Mouse (Mus musculus) hindbrain, embryonic 15.5 days (tissue): Measurements from ENCODE around the gene Cntln. TPM values are rescaled to one million over a fixed set of nuclear protein-coding genes. Genes with fewer than 3 reads are reported as not detected.

Source experiments
- ATAC-seq: fragments of 200-750 bp; cut with Nextera tagmentation; 2 replicates; pipeline ENCODE4 v1.8.0; 2017; ENCODE audit warnings: low read depth, moderate number of reproducible peaks, moderate TSS enrichment; ENCODE audit not compliant: low FRiP score
- H3K27ac ChIP-seq: fragments of 300-500 bp; sonication (generic); replicated peaks from 2 replicates; pipeline ENCODE4 v1.5.1; 2015; ENCODE audit warnings: mild to moderate bottlenecking, inconsistent platforms
- H3K27me3 ChIP-seq: fragments of 300-500 bp; sonication (generic); 2 replicates; pipeline ENCODE4 v1.6.1; 2015; ENCODE audit warnings: control low read depth, inconsistent platforms
- H3K36me3 ChIP-seq: fragments of 300-500 bp; sonication (generic); 2 replicates; pipeline ENCODE4 v1.6.1; 2015; ENCODE audit warnings: control low read depth, inconsistent platforms
- H3K4me1 ChIP-seq: fragments of 300-500 bp; sonication (generic); replicated peaks from 2 replicates; pipeline ENCODE4 v1.6.1; 2015; ENCODE audit warnings: control low read depth, inconsistent platforms
- H3K4me2 ChIP-seq: fragments of 300-500 bp; sonication (generic); 2 replicates; pipeline ENCODE4 v1.6.1; 2015; ENCODE audit warnings: moderate library complexity, mild to moderate bottlenecking, inconsistent platforms
- H3K4me3 ChIP-seq: fragments of 300-500 bp; sonication (generic); 2 replicates; pipeline ENCODE4 v1.5.1; 2015; ENCODE audit warnings: mild to moderate bottlenecking, inconsistent platforms
- H3K9ac ChIP-seq: fragments of 300-500 bp; sonication (generic); 2 replicates; pipeline ENCODE4 v1.6.1; 2015; ENCODE audit warnings: inconsistent platforms
- H3K9me3 ChIP-seq: fragments of 300-500 bp; sonication (generic); 2 replicates; pipeline ENCODE4 v1.6.1; 2016; ENCODE audit warnings: control low read depth, inconsistent platforms
- WGBS: fragments of 180-500 bp; shearing (Covaris S2); methylation state at CpG from one replicate; pipeline ENCODE4 v1.1.7; 2015; 5-methylcytosine and 5-hydroxymethylcytosine counted together
- polyA plus RNA-seq: library from polyadenylated mRNA; unstranded; fragments of >200 nt; fragmentation: Nextera tagmentation; extraction: Ambion mirVana; gene quantifications from 2 replicates; pipeline ENCODE4 v1.2.1, GENCODE M21; 2015

Gene Cntln
- polyA plus RNA-seq, result 4.2 and 6.7 TPM in 2 replicates

DNA sequence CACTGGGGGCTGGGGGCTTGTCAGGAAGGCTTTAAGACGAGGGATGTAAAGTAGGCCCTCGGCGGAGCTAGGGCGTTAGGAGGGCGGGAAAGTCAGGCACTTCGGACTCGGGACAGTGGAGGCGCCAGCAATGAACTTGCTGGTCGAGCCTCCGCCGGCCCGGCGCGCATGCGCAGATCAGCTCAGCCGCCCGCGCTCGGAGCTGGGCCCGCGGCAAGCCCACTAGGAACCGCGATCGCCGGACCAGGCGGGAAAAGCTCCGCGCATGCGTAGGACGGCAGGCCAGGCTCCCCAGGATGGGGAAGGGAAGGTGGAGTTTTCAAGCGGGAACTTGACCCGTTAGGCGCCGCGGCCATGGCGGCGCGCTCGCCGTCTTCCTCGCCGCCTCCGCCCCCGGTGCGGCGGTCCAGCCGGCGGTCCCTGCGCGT lies at the start of gene Cntln:
Gene Cntln (plus strand): TSS at position 199 of the 428 bp plus-strand sequence.
- H3K27me3 ChIP-seq, result no peaks in the 10 kb centered on the region
- under 1% methylated on average over 50 of the region's 50 CpGs for WGBS
- H3K36me3 ChIP-seq, result no peaks in the 10 kb centered on the region
- no peaks in the 10 kb centered on the region for H3K9me3 ChIP-seq
- H3K4me2 ChIP-seq, result peak within 1 kb of the TSS; percentile 88
- peak within 1 kb of the TSS; percentile 93 for H3K27ac ChIP-seq
- peak within 1 kb of the TSS; percentile 92 for H3K4me3 ChIP-seq
- H3K9ac ChIP-seq, result peak within 1 kb of the TSS; percentile 84
- H3K4me1 ChIP-seq, result peaks cover 8% of the 10 kb centered on the region
- peak; percentile 97 for ATAC-seq

DNA sequence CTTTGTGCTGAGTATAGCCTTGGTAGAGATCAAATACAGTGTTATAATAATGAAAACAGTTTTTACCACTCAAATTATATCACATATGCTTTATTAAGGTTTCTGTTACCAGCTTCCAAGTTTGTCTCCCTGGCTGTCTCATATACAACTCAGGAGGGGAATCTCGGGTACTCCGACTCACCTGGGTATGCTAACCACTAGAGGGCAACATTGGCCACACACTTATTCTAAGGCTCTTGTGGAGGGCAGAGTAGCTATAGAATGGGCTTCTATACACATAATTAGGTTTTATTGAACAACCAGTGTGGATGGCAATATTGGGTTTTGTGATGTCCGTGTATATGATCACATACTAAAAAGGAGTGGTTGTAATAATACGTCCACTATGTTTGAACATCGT lies 47.1 kb upstream of the Cntln start:
- H3K36me3 ChIP-seq, result no peaks in the 10 kb centered on the region
- 47% methylated on average over 5 of the region's 5 CpGs for WGBS
- no peak for ATAC-seq
- H3K9me3 ChIP-seq, result no peaks in the 10 kb centered on the region
- no peak overlapping the region for H3K27ac ChIP-seq
- no peak overlapping the region for H3K9ac ChIP-seq
- H3K4me3 ChIP-seq, result no peak overlapping the region
- H3K4me2 ChIP-seq, result no peak overlapping the region
- no peaks in the 10 kb centered on the region for H3K4me1 ChIP-seq
- H3K27me3 ChIP-seq, result no peaks in the 10 kb centered on the region

DNA sequence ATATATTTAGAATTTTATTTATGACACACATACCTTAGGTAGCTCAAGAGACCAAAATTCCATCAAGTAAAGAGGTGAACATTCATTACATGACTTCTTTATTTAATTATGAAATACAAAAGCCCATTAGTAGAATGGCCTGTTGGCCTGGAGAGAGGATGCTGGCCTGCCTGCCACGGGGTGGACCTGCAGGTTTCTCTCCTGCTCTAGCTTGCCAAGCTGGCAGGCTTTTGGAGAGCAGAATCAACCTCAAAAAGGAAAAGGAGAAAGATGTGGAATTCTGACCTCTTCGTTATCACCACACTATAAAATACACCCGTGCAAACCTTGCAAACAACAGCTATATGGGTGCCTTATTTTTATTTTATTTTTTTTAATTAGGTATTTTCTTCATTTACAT lies 45.6 kb upstream of the Cntln start:
- WGBS, result 85% methylated on average over 3 of the region's 3 CpGs
- Histone ChIP-seq H3K27me3 (no peaks in the 10 kb centered on the region), H3K9ac (no peak overlapping the region), H3K27ac (no peak overlapping the region), H3K4me3 (no peak overlapping the region), H3K4me2 (no peak overlapping the region), H3K4me1 (no peaks in the 10 kb centered on the region), H3K9me3 (no peaks in the 10 kb centered on the region), H3K36me3 (no peaks in the 10 kb centered on the region)
- no peak for ATAC-seq

GRCm38 (mm10) chr4:84839466-84839865 lies 44.6 kb upstream of the Cntln start:
- no peak overlapping the region for H3K9ac ChIP-seq
- no peaks in the 10 kb centered on the region for H3K9me3 ChIP-seq
- no peak overlapping the region for H3K27ac ChIP-seq
- H3K4me3 ChIP-seq, result no peak overlapping the region
- no peaks in the 10 kb centered on the region for H3K27me3 ChIP-seq
- H3K4me2 ChIP-seq, result no peak overlapping the region
- H3K4me1 ChIP-seq, result no peaks in the 10 kb centered on the region
- WGBS, result 86% methylated on average over 2 of the region's 2 CpGs
- no peak for ATAC-seq
- no peaks in the 10 kb centered on the region for H3K36me3 ChIP-seq

- Histone ChIP-seq H3K4me3 (no peak overlapping the region), H3K4me1 (no peaks in the 10 kb centered on the region), H3K9me3 (no peaks in the 10 kb centered on the region), H3K27ac (no peak overlapping the region), H3K9ac (no peak overlapping the region), H3K4me2 (no peak overlapping the region), H3K27me3 (no peaks in the 10 kb centered on the region), H3K36me3 (no peaks in the 10 kb centered on the region)
- WGBS, result 72% methylated on average over 2 of the region's 2 CpGs
- no peak for ATAC-seq
Observed at GRCm38 (mm10) chr4:84857588-84857987, 26.5 kb upstream of the Cntln start.

DNA sequence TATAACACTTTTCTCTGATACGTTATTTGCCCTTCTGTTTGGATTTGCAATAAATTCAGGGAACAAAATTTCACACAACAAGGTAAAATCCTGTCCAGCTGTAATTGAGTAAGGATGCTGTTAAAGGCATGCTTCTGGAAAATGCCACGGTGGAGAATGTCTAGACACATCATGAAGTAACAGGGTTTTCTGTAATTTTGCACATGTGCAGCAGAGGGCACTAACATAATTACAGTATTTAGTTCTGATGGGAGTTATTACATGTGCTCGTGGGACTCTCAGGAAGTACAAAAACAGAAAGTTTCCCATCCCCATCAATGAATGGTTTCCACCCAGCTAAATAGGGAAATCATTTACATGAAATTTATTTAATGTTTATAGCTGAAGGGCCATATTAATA lies 7.8 kb upstream of the Cntln start:
- H3K27ac ChIP-seq, result no peak overlapping the region
- no peaks in the 10 kb centered on the region for H3K36me3 ChIP-seq
- no peak overlapping the region for H3K9ac ChIP-seq
- no peaks in the 10 kb centered on the region for H3K9me3 ChIP-seq
- no peak overlapping the region for H3K4me2 ChIP-seq
- no peak overlapping the region for H3K4me3 ChIP-seq
- no peaks in the 10 kb centered on the region for H3K27me3 ChIP-seq
- 41% methylated on average over 3 of the region's 3 CpGs for WGBS
- ATAC-seq, result no peak
- no peaks in the 10 kb centered on the region for H3K4me1 ChIP-seq

DNA sequence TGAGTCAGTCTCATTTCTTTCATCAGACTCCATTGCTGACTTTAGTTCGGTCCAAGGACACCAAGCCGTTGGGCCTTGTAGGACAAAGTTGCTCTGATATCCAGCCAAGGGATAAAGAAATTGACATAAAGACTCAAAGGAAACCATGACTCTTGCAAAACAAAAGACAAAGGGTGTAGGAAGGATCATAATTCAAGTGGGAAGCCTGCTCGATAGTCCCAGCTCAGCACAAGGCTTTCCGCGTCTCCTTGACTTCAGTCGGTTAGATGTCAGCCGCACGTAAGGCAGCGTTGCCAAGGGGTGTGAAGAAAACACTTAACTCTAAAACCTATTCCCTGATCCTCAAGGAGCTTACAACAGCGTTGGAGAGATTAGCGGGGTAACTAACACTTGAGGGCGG lies 463 bp upstream of the Cntln start:
- H3K9me3 ChIP-seq, result no peaks in the 10 kb centered on the region
- 0 out of 2 replicates have a peak overlapping the region, but pooled peaks have one; percentile 84 for H3K9ac ChIP-seq
- 68% methylated on average over 12 of the region's 12 CpGs for WGBS
- H3K27ac ChIP-seq, result peak overlapping the region; percentile 93
- no peaks in the 10 kb centered on the region for H3K36me3 ChIP-seq
- peak overlapping the region; percentile 88 for H3K4me2 ChIP-seq
- ATAC-seq, result no peak
- peaks cover 8% of the 10 kb centered on the region for H3K4me1 ChIP-seq
- no peaks in the 10 kb centered on the region for H3K27me3 ChIP-seq
- peak overlapping the region; percentile 92 for H3K4me3 ChIP-seq

GRCm38 (mm10) chr4:84884539-84885270 lies 596 bp downstream of the Cntln start:
- WGBS, result 2% methylated on average over 50 of the region's 60 CpGs
- Histone ChIP-seq H3K36me3 (no peaks in the 10 kb centered on the region), H3K4me2 (peak overlapping the region; percentile 88), H3K27me3 (no peaks in the 10 kb centered on the region), H3K27ac (peak overlapping the region; percentile 93), H3K9me3 (no peaks in the 10 kb centered on the region), H3K9ac (peak overlapping the region; percentile 84), H3K4me1 (peaks cover 8% of the 10 kb centered on the region), H3K4me3 (peak overlapping the region; percentile 92)
- peak; percentile 81 for ATAC-seq

- peaks cover 8% of the 10 kb centered on the region for H3K4me1 ChIP-seq
- ATAC-seq, result no peak
- H3K4me2 ChIP-seq, result peak overlapping the region; percentile 88
- H3K27me3 ChIP-seq, result no peaks in the 10 kb centered on the region
- WGBS, result 36% methylated on average over 1 of the region's 1 CpGs
- H3K4me3 ChIP-seq, result peak overlapping the region; percentile 92
- H3K9me3 ChIP-seq, result no peaks in the 10 kb centered on the region
- H3K27ac ChIP-seq, result no peak overlapping the region
- no peaks in the 10 kb centered on the region for H3K36me3 ChIP-seq
- H3K9ac ChIP-seq, result peak overlapping the region; percentile 84; the same call in 1 of the 2 replicates
Observed at GRCm38 (mm10) chr4:84885271-84885540, 1.1 kb downstream of the Cntln start.

DNA sequence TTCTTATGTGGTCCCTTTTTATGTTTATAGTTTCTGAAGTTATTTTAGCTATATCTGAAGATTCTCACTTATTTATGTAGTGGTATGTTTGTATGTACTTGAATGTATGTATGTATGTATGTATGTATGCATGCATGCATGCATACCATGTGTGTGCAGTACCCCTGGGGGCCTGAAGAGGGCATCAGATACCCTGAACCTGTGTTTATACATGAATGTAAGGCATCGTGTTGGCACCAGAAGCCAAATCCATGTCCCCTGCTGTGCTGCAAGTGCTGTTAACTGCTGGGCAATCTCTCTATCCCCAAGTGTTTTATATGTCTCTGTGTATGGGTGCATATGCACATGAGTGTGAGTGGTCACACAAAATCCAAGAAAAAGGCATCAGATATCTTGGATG lies 34.3 kb downstream of the Cntln start:
- Histone ChIP-seq H3K4me2 (no peak overlapping the region), H3K27me3 (no peaks in the 10 kb centered on the region), H3K4me3 (no peak overlapping the region), H3K9me3 (no peaks in the 10 kb centered on the region), H3K36me3 (no peaks in the 10 kb centered on the region), H3K9ac (no peak overlapping the region), H3K4me1 (no peaks in the 10 kb centered on the region), H3K27ac (no peak overlapping the region)
- ATAC-seq, result no peak
- 79% methylated on average over 1 of the region's 1 CpGs for WGBS

DNA sequence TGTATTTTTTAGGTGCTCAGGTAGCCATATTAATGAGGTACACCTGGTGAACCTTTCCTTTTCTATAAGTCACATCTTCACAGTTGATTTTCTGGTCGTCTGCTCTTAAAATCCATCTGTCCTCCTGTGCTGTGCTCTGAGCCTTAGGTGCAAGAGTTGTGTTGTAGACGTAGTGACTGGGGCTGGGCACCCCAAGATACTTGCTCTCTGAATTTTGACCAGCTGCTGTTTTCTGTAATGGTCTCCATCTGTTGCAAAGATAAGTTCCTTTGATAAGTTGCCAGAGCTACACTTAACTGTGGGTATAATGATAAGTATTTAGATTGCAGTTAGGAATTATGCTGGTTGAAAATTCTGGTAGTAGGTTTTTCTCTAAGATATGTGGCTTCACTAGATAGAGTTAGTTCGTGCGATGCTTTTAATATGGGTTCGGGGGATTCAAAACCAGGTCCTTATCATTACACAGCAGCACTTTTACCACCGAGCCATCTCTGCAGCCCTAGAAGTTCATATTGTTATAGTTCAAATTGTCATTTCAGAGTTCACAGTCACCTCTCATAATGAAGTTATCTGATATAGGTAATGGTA lies 50.3 kb downstream of the Cntln start:
- WGBS, result 92% methylated on average over 6 of the region's 6 CpGs
- H3K27me3 ChIP-seq, result no peaks in the 10 kb centered on the region
- no peaks in the 10 kb centered on the region for H3K9me3 ChIP-seq
- H3K27ac ChIP-seq, result no peak overlapping the region
- ATAC-seq, result no peak
- H3K4me1 ChIP-seq, result no peaks in the 10 kb centered on the region
- H3K9ac ChIP-seq, result no peak overlapping the region
- H3K4me3 ChIP-seq, result no peak overlapping the region
- no peak overlapping the region for H3K4me2 ChIP-seq
- H3K36me3 ChIP-seq, result no peaks in the 10 kb centered on the region

GRCm38 (mm10) chr4:84942059-84942458 lies 58.0 kb downstream of the Cntln start:
- H3K9me3 ChIP-seq, result no peaks in the 10 kb centered on the region
- H3K27ac ChIP-seq, result no peak overlapping the region
- no peak overlapping the region for H3K4me2 ChIP-seq
- no peak overlapping the region for H3K9ac ChIP-seq
- no peaks in the 10 kb centered on the region for H3K27me3 ChIP-seq
- 46% methylated on average over 2 of the region's 2 CpGs for WGBS
- ATAC-seq, result peak; percentile 63
- no peak overlapping the region for H3K4me3 ChIP-seq
- H3K36me3 ChIP-seq, result no peaks in the 10 kb centered on the region
- no peaks in the 10 kb centered on the region for H3K4me1 ChIP-seq
